Mouse (Mus musculus) cerebellum, adult 2 months (tissue): Measurements from ENCODE around the gene Sec14l1.

Experiments
- CTCF ChIP-seq: fragments of 200-500 bp; IDR thresholded peaks from 2 replicates; pipeline ENCODE4 v1.5.1; 2011; ENCODE audit warnings: low read depth, mild to moderate bottlenecking, control low read depth, low read length, moderate library complexity, borderline replicate concordance; ENCODE audit not compliant: insufficient read depth
- POLR2A ChIP-seq: fragments of 200-500 bp; IDR thresholded peaks from 2 replicates; pipeline ENCODE4 v1.6.1; 2011; ENCODE audit warnings: low read length, control low read depth, borderline replicate concordance; ENCODE audit not compliant: insufficient read depth

DNA sequence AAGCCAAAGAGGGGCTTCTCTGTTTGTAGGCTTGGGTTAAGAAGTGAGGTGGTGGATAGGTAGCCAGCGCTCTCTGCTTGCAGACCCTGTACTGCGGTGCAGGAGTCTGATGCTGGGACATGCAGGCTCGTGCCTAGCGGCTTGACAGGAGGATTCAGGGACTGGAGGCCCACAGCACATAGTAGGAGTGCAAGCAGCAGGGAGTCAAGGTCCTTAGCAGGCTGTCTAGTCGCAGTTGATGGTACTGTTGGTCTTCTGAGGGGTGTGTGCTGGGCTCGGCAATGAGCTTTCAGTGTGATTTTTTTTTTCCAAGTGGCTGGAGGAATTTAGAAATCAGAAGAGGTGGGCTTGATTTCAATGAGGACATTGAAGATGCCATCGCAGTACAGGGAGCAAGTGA lies 36.5 kb downstream of the Sec14l1 start:
- TF ChIP-seq CTCF: no peak
- TF ChIP-seq POLR2A: no peak
